Mouse (Mus musculus) spleen, postnatal 14 days (tissue): ENCODE results near the gene Kras.

ENCODE experiments used
- DNase-seq, 2 experiments: peaks; one replicate each; pipeline ENCODE4 v3.0.0; 2021 to 2022; ENCODE audit warnings: low spot score in 2 of 2

Kras gene

GRCm38 (mm10) chr6:145187093-145188088 is 62.6 kb downstream of the Kras start:
- DNase-seq, result no peak

- no peak for DNase-seq
Measured at GRCm38 (mm10) chr6:145186096-145186495, 63.9 kb downstream of the Kras start.

- no peak for DNase-seq
Measured at GRCm38 (mm10) chr6:145182044-145182443, 68.0 kb downstream of the Kras start.

GRCm38 (mm10) chr6:145179665-145180064 is 70.4 kb downstream of the Kras start:
- peak; percentile 30 to 71 for DNase-seq

GRCm38 (mm10) chr6:145176474-145176873 is 73.6 kb downstream of the Kras start:
- DNase-seq, result no peak

- DNase-seq, result no peak
Measured at GRCm38 (mm10) chr6:145175571-145175981, 74.5 kb downstream of the Kras start.

- DNase-seq, result no peak
Measured at GRCm38 (mm10) chr6:145173781-145174191, 76.3 kb downstream of the Kras start.

- no peak for DNase-seq
Measured at GRCm38 (mm10) chr6:145171892-145172606, 78.0 kb downstream of the Kras start.
